Comparison of ENCODE assay signal across 11 mouse cellular contexts in genomic region chr1:138148844-138149243, GRCm38 (mm10). TPM values are rescaled to one million over a fixed set of nuclear protein-coding genes. Genes with fewer than 3 reads are reported as not detected.
A peak's percentile ranks its signal among the peaks of the same experiment; 100 is the strongest.
DNase-seq lines count a peak whose midpoint lies in the region; ATAC-seq lines count a peak whose summit lies in the region.
"Had no signal": no experiment of that assay in that cellular context is flagged by ENCODE, and none has a peak within 500 bp of the region (broad histone marks: within the 10 kb centered on the region; RNA-seq: fewer than 3 reads in every experiment).

No protein-coding gene starts in this region.

- H3K9ac ChIP-seq in midbrain, embryonic 14.5 days (replicated peaks; ENCODE audit: low read length), result no peak overlapping the region
- H3K9ac ChIP-seq: lung, embryonic 15.5 days had no signal

- H3K4me3 ChIP-seq in midbrain, embryonic 14.5 days (replicated peaks; ENCODE audit: low read depth, low read length), result no peak overlapping the region
- no peak overlapping the region for H3K4me3 ChIP-seq in midbrain, embryonic 10.5 days
- H3K4me3 ChIP-seq: lung, embryonic 15.5 days had no signal

- H3K4me2 ChIP-seq in midbrain, embryonic 14.5 days (ENCODE audit: low read length), result no peak overlapping the region
- H3K4me2 ChIP-seq: lung, embryonic 15.5 days had no signal

- ATAC-seq in midbrain, embryonic 14.5 days (ENCODE audit: low FRiP score, low TSS enrichment), result no peak

- H3K4me1 ChIP-seq in midbrain, embryonic 14.5 days (ENCODE audit: control insufficient read depth, insufficient read depth, low read length), result no peaks in the 10 kb centered on the region
- peaks cover 7% of the 10 kb centered on the region; the same call in 1 of the 2 replicates for H3K4me1 ChIP-seq in midbrain, embryonic 10.5 days
- H3K4me1 ChIP-seq: lung, embryonic 15.5 days had no signal

- intact Hi-C loops in left cerebral cortex, postnatal 36 days (cut with DNase I), result loop anchor here (2.0 kb wide), 1 partner anchor 142 kb away; no protein-coding TSS in a partner anchor

- no peak overlapping the region; the same call in 1 of the 2 replicates for H3K27ac ChIP-seq in midbrain, embryonic 14.5 days (replicated peaks; ENCODE audit: low read depth, low read length)
- no peak overlapping the region for H3K27ac ChIP-seq in midbrain, embryonic 10.5 days (replicated peaks)
- H3K27ac ChIP-seq: lung, embryonic 15.5 days had no signal

- 51% methylated on average over 4 of the region's 4 CpGs for WGBS in midbrain, embryonic 14.5 days
- WGBS in midbrain, embryonic 10.5 days, result 77% methylated on average over 4 of the region's 4 CpGs

- H3K9me3 ChIP-seq in midbrain, embryonic 14.5 days (ENCODE audit: control insufficient read depth, low read length), result no peaks in the 10 kb centered on the region
- no peaks in the 10 kb centered on the region for H3K9me3 ChIP-seq in midbrain, embryonic 10.5 days (replicated peaks)
- H3K9me3 ChIP-seq: lung, embryonic 15.5 days had no signal

- peak; percentile 21 for DNase-seq in midbrain, embryonic 14.5 days
- DNase-seq in midbrain, embryonic 10.5 days (ENCODE audit: low spot score), result no peak
- DNase-seq in induced T-regulatory cell, adult 2 months (ENCODE audit: low read depth), result peak; percentile 83
- DNase-seq in left cerebral cortex, postnatal 36 days (ENCODE audit: low spot score in 2 of 2), result peak; percentile 73 to 85
- DNase-seq in splenic B cell, adult 2 months (ENCODE audit: low read depth, low spot score), result peak; percentile 52
- no peak for DNase-seq in kidney, adult 18-20 months
- no peak for DNase-seq in thymus, postnatal 4 days
- no peak for DNase-seq in spleen, postnatal 10 days (ENCODE audit: low spot score in 2 of 2)
- DNase-seq: kidney, adult 11 months; thymus, postnatal 36 days had no signal

- H3K36me3 ChIP-seq in midbrain, embryonic 14.5 days (ENCODE audit: control insufficient read depth, insufficient read depth, low read length), result no peaks in the 10 kb centered on the region
- no peaks in the 10 kb centered on the region for H3K36me3 ChIP-seq in midbrain, embryonic 10.5 days
- H3K36me3 ChIP-seq in splenic B cell, adult 2 months (ENCODE audit: control insufficient read depth, insufficient read depth, low read length, poor library complexity, severe bottlenecking), result peaks cover 3% of the 10 kb centered on the region
- H3K36me3 ChIP-seq: lung, embryonic 15.5 days had no signal

- no peaks in the 10 kb centered on the region for H3K27me3 ChIP-seq in midbrain, embryonic 14.5 days (ENCODE audit: control insufficient read depth, insufficient read depth, low read length)
- H3K27me3 ChIP-seq in midbrain, embryonic 10.5 days (ENCODE audit: low read depth, poor library complexity, severe bottlenecking), result no peaks in the 10 kb centered on the region
- H3K27me3 ChIP-seq in splenic B cell, adult 2 months (ENCODE audit: control insufficient read depth, insufficient read depth, low read length, poor library complexity, severe bottlenecking), result no peaks in the 10 kb centered on the region
- H3K27me3 ChIP-seq: lung, embryonic 15.5 days had no signal

RNA-seq across cellular contexts. Expression of gene Ptprc, which starts 26.7 kb away (rescaled TPM):
- 0.59 and 2.4 TPM in 2 replicates for polyA plus RNA-seq in midbrain, embryonic 14.5 days (2014; fragmentation: Nextera tagmentation; extraction: Ambion mirVana)
- polyA plus RNA-seq in midbrain, embryonic 10.5 days (2016; fragmentation: Nextera tagmentation; extraction: Ambion mirVana), result 1.3 and 1.5 TPM in 2 replicates
- total RNA-seq in left cerebral cortex, postnatal 36 days (2021), result 1 to 10 TPM; 2.3 to 3.2 TPM

Comparison
In these comparisons a context has a peak if more than half of its experiments do, and no peak if none do; other contexts are left out.
1. DNase-seq: peak in midbrain, embryonic 14.5 days (single experiment), induced T-regulatory cell, adult 2 months (single experiment), left cerebral cortex, postnatal 36 days (2 of 2) and splenic B cell, adult 2 months (single experiment); none in midbrain, embryonic 10.5 days (single experiment), kidney, adult 18-20 months (single experiment), thymus, postnatal 4 days (single experiment) and spleen, postnatal 10 days (0 of 2).